Mouse (Mus musculus) CH12.LX (cell line): ENCODE results near the gene Zbtb9. TPM values are rescaled to one million over a fixed set of nuclear protein-coding genes. Genes with fewer than 3 reads are reported as not detected.

ENCODE experiments used
- DNase-seq: peaks from one replicate; pipeline ENCODE4 v3.0.0-alpha.2; 2013; ENCODE audit errors: extremely low read depth
- H3K27ac ChIP-seq: 2 replicates; pipeline ENCODE4 v1.5.1; 2012; ENCODE audit warnings: low read depth, mild to moderate bottlenecking, control low read depth, moderate library complexity; ENCODE audit not compliant: insufficient read depth
- H3K27me3 ChIP-seq: replicated peaks from 2 replicates; pipeline ENCODE3; 2012; ENCODE audit warnings: inconsistent platforms
- H3K36me3 ChIP-seq, 2 experiments: replicated peaks in 1 of 2; 2 replicates each; pipeline versions ENCODE3 to v1.6.1; 2012; ENCODE audit warnings: inconsistent platforms in 1 of 2, low read length in 1 of 2, mild to moderate bottlenecking in 1 of 2, mixed read lengths in 1 of 2, moderate library complexity in 1 of 2; ENCODE audit not compliant: control insufficient read depth in 1 of 2, insufficient read depth in 1 of 2
- H3K4me1 ChIP-seq, 2 experiments: 2 replicates each; pipeline ENCODE4 v1.6.1; 2012; ENCODE audit warnings: inconsistent platforms in 1 of 2, moderate library complexity in 1 of 2; ENCODE audit not compliant: insufficient read depth in 2 of 2, control insufficient read depth in 1 of 2
- H3K4me2 ChIP-seq: 2 replicates; pipeline ENCODE4 v1.6.1; 2012; ENCODE audit warnings: low read depth, mild to moderate bottlenecking, control low read depth; ENCODE audit not compliant: poor library complexity, insufficient read depth, severe bottlenecking
- H3K4me3 ChIP-seq, 3 experiments: fragments of 150-350 bp in 1 of 3; sonication (generic) in 1 of 3; replicated peaks in 1 of 3; 2 replicates each; pipeline versions ENCODE3 to v1.5.1; 2011 to 2012; ENCODE audit warnings: low read depth in 2 of 3, low read length in 2 of 3, mild to moderate bottlenecking in 2 of 3, moderate library complexity in 2 of 3, control low read depth in 1 of 3, improper control_type of control experiment in 1 of 3, inconsistent platforms in 1 of 3, mixed read lengths in 1 of 3; ENCODE audit not compliant: poor library complexity in 1 of 3
- H3K79me2 ChIP-seq: replicated peaks from 2 replicates; pipeline ENCODE4 v1.6.1; 2012; ENCODE audit warnings: mild to moderate bottlenecking, moderate library complexity; ENCODE audit not compliant: control insufficient read depth, poor library complexity, insufficient read depth, severe bottlenecking; ENCODE audit errors: extremely low read depth
- H3K9ac ChIP-seq: 2 replicates; pipeline ENCODE4 v1.6.1; 2012; ENCODE audit warnings: low read depth, mild to moderate bottlenecking, control low read depth, moderate library complexity; ENCODE audit not compliant: insufficient read depth
- H3K9me3 ChIP-seq: replicated peaks from 2 replicates; pipeline ENCODE3; 2012; ENCODE audit warnings: low read length, inconsistent platforms, mixed read lengths
- BHLHE40 ChIP-seq: IDR thresholded peaks from 2 replicates; pipeline ENCODE4 v1.6.1; 2011; ENCODE audit warnings: mild to moderate bottlenecking, low read depth, low read length, improper control_type of control experiment
- CHD1 ChIP-seq: IDR thresholded peaks from 2 replicates; pipeline ENCODE4 v1.6.1; 2012; ENCODE audit warnings: low read depth, low read length, improper control_type of control experiment, inconsistent platforms
- CHD2 ChIP-seq: IDR thresholded peaks from 2 replicates; pipeline ENCODE4 v1.6.1; 2011; ENCODE audit warnings: low read length, improper control_type of control experiment
- ELF1 ChIP-seq: IDR thresholded peaks from 2 replicates; pipeline ENCODE4 v1.6.1; 2014; ENCODE audit warnings: low read depth, mild to moderate bottlenecking, inconsistent platforms, low read length, improper control_type of control experiment
- GABPA ChIP-seq: IDR thresholded peaks from 2 replicates; pipeline ENCODE4 v1.6.1; 2012; ENCODE audit warnings: low read depth, low read length, improper control_type of control experiment, inconsistent platforms; ENCODE audit not compliant: insufficient replicate concordance
- IRF4 ChIP-seq: IDR thresholded peaks from 2 replicates; pipeline ENCODE4 v1.6.1; 2014; ENCODE audit warnings: low read depth, mild to moderate bottlenecking, inconsistent platforms, low read length, improper control_type of control experiment
- KAT2A ChIP-seq: IDR thresholded peaks from 2 replicates; pipeline ENCODE4 v1.6.1; 2012; ENCODE audit warnings: low read length, improper control_type of control experiment, inconsistent platforms; ENCODE audit not compliant: insufficient replicate concordance
- MAFK ChIP-seq: IDR thresholded peaks from 2 replicates; pipeline ENCODE4 v1.6.1; 2011; ENCODE audit warnings: low read length, improper control_type of control experiment; ENCODE audit not compliant: insufficient replicate concordance
- MAZ ChIP-seq: IDR thresholded peaks from 2 replicates; pipeline ENCODE4 v1.6.1; 2012; ENCODE audit warnings: low read depth, mild to moderate bottlenecking, inconsistent platforms, low read length, improper control_type of control experiment, moderate library complexity
- MEF2A ChIP-seq: IDR thresholded peaks from 2 replicates; pipeline ENCODE4 v1.6.1; 2014; ENCODE audit warnings: low read depth, mild to moderate bottlenecking, inconsistent platforms, low read length, improper control_type of control experiment, borderline replicate concordance
- MXI1 ChIP-seq: IDR thresholded peaks from 2 replicates; pipeline ENCODE4 v1.6.1; 2011; ENCODE audit warnings: mild to moderate bottlenecking, low read depth, low read length, improper control_type of control experiment
- NRF1 ChIP-seq: IDR thresholded peaks from 2 replicates; pipeline ENCODE4 v1.6.1; 2014; ENCODE audit warnings: low read depth, mild to moderate bottlenecking, inconsistent platforms, low read length, improper control_type of control experiment, moderate library complexity
- PAX5 ChIP-seq: IDR thresholded peaks from 2 replicates; pipeline ENCODE4 v1.6.1; 2012; ENCODE audit warnings: low read length, inconsistent platforms, mixed read lengths
- POLR2A ChIP-seq: IDR thresholded peaks from 2 replicates; pipeline ENCODE4 v1.6.1; 2011; ENCODE audit warnings: low read depth, mild to moderate bottlenecking, improper control_type of control experiment, low read length
- RAD21 ChIP-seq: IDR thresholded peaks from 2 replicates; pipeline ENCODE4 v1.6.1; 2011; ENCODE audit warnings: low read depth, mild to moderate bottlenecking, low read length, improper control_type of control experiment, moderate library complexity
- USF1 ChIP-seq: IDR thresholded peaks from 2 replicates; pipeline ENCODE4 v1.6.1; 2014; ENCODE audit warnings: low read depth, mild to moderate bottlenecking, inconsistent platforms, low read length, improper control_type of control experiment
- ZKSCAN1 ChIP-seq: IDR thresholded peaks from 2 replicates; pipeline ENCODE4 v1.6.1; 2012; ENCODE audit warnings: low read depth, inconsistent platforms, low read length, improper control_type of control experiment, borderline replicate concordance
- dilution Hi-C: fragments of 300-500 bp; cut with MboI; formaldehyde crosslinking; loops from 2 replicates; pipeline ENCODE4 v1.14.3; 2020; ENCODE audit warnings: low sequenced_read_pairs; ENCODE audit not compliant: extremely low pct_unique_long_range_greater_than_20kb, extremely low pct_ligation_motif_present
- in situ Hi-C: fragments of 300-500 bp; cut with MboI; formaldehyde crosslinking; loops from 3 replicates; pipeline ENCODE4 v1.14.3; 2019; ENCODE audit warnings: low sequenced_read_pairs, low pct_ligation_motif_present, low pct_unique_long_range_greater_than_20kb, mixed read lengths
- polyA plus RNA-seq: library from polyadenylated mRNA; unstranded; fragments of >175 nt; gene quantifications from 2 replicates; pipeline ENCODE4 v1.2.1, GENCODE M21; 2012; ENCODE audit warnings: low read depth; ENCODE audit not compliant: insufficient read length
- total RNA-seq, 2 experiments: library from RNA; depleted of rRNA; stranded (reverse); fragments of 300-350 nt in 1 of 2; fragments of >200 nt in 1 of 2; gene quantifications; 2 replicates each; pipeline ENCODE4 v1.2.3; 2012 to 2014

Gene Zbtb9
- total and polyA plus RNA-seq, 3 experiments, result 2.0 to 14.3 (median 8.1) TPM

DNA sequence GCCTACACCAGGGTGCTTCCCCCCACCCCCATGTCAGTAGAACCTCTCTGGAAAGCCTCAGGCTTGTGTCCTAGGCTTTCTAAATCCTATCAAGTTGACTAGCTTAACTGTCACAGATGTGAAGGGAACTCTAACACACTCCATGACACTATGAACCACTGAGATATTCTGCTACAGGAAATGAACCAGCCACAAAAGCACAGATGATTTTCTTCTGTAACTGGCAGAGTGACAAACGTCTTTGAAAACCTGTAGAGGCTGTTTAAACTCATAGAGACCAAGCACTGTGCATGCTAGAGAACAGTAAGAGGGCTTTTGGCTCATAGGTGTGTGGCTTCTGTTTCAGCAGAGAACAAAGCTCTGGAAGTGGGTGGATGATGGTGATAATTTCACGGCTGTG, 8.1 kb downstream of the Zbtb9 start:
- Histone ChIP-seq H3K27ac (no peak overlapping the region), H3K79me2 (0 out of 2 replicates have a peak, but pooled peaks cover 3% of the 10 kb centered on the region), H3K9ac (no peak overlapping the region), H3K4me2 (no peak overlapping the region), H3K4me1 (peaks cover 8 to 53% of the 10 kb centered on the region in 2 experiments), H3K36me3 (peaks cover 23 to 42% of the 10 kb centered on the region in 2 experiments), H3K4me3 (no peak overlapping the region), H3K27me3 (no peaks in the 10 kb centered on the region), H3K9me3 (peaks cover 5% of the 10 kb centered on the region)
- dilution Hi-C loops (no loop called here), in situ Hi-C loops (no loop called here)
- TF ChIP-seq KAT2A (no peak), BHLHE40 (no peak), IRF4 (no peak), CHD1 (no peak), POLR2A (no peak), GABPA (no peak), MAFK (no peak), ELF1 (no peak), RAD21 (no peak)
- no peak for DNase-seq

DNA sequence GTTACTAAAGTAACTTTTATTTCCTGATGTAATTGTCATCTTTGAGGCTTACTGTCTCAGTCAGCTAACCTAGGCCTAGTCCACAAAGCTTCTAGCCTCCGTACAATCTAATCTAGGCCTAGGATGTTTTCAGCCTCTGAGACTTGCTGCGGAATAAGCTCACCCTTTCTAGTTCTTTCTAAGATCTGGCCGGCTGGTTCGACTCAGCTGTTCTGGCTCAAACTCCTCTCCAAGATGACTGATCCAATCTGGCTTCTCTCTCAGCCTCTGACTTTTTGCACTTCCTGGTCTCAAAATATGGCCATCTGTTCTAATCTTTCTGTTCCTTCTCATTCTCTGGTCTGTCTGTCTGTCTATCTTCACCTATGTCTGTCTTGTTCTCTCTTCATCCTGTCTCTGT, 10.4 kb downstream of the Zbtb9 start:
- no peaks in the 10 kb centered on the region for H3K27me3 ChIP-seq
- H3K27ac ChIP-seq, result no peak overlapping the region
- no peaks in the 10 kb centered on the region for H3K79me2 ChIP-seq
- H3K4me2 ChIP-seq, result no peak overlapping the region
- H3K9me3 ChIP-seq, result no peaks in the 10 kb centered on the region
- peaks cover 9 to 25% of the 10 kb centered on the region in 2 experiments for H3K36me3 ChIP-seq
- TF ChIP-seq MXI1 (no peak), ELF1 (no peak), MAZ (no peak), MEF2A (no peak), USF1 (no peak), PAX5 (no peak), CHD2 (no peak), ZKSCAN1 (no peak), NRF1 (no peak)
- H3K4me1 ChIP-seq, result peaks cover 8 to 39% of the 10 kb centered on the region in 2 experiments
- DNase-seq, result no peak
- in situ Hi-C loops, result no loop called here
- dilution Hi-C loops, result no loop called here
- no peak overlapping the region for H3K9ac ChIP-seq
- no peak overlapping the region for H3K4me3 ChIP-seq
